Mouse (Mus musculus) 3134 (cell line): ENCODE results near the gene Smg6.
"Not testable (repeated sequence)": the region's sequence is repeated elsewhere in the genome, so short reads cannot be mapped to it uniquely, and the experiment has no call there.

Experiments used
- DNase-seq: peaks from one replicate; pipeline ENCODE4 v3.0.0-alpha.2; 2011; ENCODE audit warnings: low spot score; ENCODE audit not compliant: insufficient read length; ENCODE audit errors: extremely low read depth

Gene Smg6

DNA sequence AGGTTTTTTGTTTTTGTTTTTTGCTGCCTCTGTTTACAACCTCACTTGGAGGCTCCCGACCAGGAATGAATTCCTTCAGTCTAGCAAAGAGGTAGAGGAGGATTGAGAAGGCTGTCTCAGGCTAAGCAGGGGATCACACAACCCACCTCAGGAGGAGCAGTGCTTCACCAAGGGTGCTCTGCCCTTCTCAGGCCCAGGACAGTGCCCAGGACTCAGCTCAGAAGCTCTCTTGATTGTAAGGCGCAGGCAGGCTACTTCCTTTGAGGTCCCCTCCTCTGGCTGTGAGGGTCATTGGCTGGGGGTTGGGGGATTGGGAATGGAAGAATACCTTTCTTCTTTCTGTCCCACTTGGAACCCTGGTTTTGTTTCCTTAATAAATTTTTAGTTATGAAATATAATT lies 238.4 kb downstream of the Smg6 start:
- no peak for DNase-seq

- DNase-seq: no peak
Observed at GRCm38 (mm10) chr11:75164750-75165149, 239.1 kb downstream of the Smg6 start.

- DNase-seq: peak; percentile 47
Observed at GRCm38 (mm10) chr11:75165441-75166192, 240.0 kb downstream of the Smg6 start.

- DNase-seq: no peak
Observed at GRCm38 (mm10) chr11:75166193-75166842, 240.7 kb downstream of the Smg6 start.

- DNase-seq: no peak
Observed at GRCm38 (mm10) chr11:75166861-75167642, 241.4 kb downstream of the Smg6 start.

DNA sequence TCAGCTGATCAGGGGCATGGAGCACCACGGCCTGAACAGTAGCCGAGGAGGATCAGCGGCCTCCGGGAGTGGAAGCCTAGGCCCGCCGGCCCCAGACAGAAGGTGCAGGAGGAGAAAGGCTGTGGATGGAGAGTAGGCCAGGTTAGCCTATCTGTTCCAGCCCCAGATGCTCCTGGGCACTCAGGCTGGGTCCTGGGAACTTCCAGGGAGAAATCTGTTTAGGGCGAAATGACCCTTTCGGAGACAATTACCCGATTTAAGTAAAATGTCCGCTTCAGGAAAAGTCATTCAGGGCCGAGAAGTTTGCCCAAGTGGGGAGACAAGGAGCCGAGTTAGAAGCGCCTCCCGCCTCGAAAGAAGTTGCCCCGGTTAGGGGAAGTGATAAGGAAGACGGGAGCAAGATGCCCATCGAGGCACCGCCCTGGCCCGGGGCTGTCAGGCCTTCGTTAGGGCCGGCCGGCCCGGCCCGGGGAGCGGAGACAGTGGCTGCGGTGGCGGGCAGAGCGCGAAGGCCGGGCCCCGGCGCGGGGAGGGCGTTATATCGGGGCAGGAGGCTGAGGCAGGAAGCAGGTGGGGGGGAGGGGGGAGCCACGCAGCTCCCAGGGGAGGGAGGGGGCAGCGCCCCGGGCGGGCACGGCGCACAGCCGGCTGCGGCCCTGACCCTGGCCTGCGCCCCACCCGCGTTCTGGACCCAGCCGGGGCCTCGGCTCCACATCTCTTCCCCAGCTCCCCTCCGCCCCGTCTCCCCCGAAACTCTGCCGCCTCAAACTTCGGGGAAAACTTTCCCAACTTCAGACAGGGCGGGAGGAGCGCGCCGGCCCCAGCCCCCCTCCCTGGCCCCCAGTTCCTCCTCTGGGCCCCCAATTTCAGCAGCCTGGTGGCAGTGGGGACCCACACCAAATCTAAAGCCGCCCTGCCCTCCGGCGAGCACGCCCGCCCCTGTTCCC lies 242.3 kb downstream of the Smg6 start:
- DNase-seq: no peak

- DNase-seq: no peak
Observed at GRCm38 (mm10) chr11:75168590-75169361, 243.2 kb downstream of the Smg6 start.

DNA sequence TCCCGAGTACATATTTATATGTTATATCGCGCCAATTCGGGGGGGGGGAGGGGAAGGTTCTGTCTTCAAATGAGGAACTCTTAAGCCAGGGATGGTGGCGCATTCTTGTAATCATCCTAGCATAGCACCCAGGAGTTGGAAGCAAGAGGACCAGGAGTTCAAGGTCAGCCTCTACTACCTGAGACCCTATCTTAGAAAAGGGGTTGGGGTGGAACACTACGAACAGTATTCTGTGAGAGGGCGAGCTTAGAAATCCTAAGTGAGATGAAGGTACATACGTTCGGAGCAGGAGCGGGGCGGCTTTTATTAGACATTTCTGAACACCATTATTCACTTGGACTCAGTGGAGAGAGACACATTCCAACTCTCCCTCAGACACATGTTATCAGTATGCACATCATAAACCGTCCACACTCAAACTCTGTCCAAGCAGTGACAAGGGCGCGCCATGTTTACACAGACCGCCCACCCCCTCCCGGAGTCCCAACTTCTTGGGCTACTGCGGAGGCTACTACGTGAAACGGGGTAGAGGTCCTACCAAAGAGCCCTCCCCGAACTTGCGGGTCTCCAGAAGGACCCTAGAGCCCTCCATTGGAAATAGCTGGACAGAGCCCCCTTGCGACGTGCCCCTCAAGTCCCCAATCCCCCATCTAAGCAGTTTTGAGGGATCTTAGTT lies 243.9 kb downstream of the Smg6 start, which contains the start of gene Hic1:
Gene Hic1, minus strand, starts transcription at position 115 of the 676 bp plus-strand sequence.
- no peak for DNase-seq

DNA sequence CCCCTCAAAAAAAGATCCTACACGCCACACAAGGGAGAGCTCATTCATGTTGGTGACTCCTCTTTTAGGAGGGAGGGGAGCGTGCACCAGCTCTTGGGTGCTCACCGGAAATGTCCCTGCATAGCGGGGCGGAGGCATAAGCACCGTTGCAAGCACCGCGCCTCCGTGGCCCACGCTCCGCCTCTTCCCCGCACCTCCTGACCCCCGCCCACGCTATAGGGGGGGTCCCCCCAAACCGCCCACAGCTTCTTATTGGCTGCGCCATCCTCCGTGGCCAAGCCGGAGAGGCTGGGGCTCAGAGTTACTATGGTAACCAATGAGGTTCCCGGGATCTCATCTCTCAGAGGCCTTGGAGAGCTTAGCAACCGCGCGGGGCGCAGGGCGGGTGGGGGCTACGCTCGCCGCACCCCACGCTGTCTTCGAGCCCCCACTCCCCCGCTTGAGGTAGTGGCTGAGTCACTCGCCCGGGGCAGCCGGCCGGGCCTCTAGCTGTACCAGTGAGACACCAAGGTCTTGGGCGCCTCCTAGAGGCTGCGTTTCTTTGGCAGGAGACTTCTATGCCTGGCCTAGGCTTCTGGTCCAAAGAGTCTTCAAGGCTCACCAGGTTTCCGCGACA lies 244.6 kb downstream of the Smg6 start:
- DNase-seq: no peak

DNA sequence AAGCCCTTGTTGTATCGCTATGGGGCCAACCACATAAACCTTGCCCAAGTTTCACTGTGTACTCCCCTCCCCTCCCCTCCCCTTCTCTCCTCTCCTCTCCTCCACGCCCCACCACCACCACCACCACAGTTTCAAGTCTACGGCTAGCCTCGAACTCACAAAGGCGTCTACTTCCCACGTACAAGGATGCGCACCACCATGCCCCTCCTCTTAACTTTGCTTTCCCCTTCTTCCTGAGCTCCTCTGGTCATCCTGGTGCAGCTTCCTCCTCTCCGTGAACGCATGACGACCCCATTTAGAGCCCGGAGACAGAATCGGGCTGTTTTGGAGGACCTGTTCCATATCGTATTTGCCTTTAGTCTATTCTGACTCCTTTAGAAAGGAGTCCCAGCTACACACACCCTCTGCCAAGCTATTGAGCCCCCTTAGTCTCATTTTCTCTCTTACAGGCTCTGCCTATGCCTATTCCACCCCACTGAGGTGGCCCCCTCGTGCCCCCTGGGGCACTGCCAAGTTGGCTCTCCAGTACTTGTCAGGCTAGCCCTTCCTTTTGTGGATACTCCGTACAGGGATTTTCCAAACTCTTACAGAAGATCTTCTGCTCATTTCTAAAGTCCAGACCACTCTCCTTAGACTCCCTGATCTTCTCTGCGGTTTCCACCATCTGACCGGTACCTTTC lies 245.7 kb downstream of the Smg6 start:
- no peak for DNase-seq

- DNase-seq: no peak
Observed at GRCm38 (mm10) chr11:75172151-75173094, 246.8 kb downstream of the Smg6 start.

- DNase-seq: no peak
Observed at GRCm38 (mm10) chr11:75173095-75173798, 247.6 kb downstream of the Smg6 start.

DNA sequence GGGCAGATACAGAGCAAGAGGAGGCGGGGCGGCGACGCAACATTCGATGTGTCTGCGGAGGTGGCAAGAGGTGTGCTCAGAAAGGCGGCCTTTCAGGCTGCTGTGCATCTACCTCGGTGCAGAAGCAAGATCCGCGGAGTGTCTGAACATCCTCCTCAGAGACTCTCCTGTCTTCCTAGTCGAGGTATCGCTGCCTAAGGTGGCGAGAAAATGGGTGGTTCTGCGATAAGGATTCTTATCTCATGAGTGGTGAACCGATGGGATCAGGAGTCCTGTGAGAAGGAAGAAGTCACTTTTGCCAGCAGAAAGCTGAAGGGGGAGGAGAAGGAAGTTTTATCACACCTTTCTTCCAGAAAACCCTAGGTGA lies 248.2 kb downstream of the Smg6 start:
- no peak for DNase-seq

GRCm38 (mm10) chr11:75174574-75174973 lies 249.0 kb downstream of the Smg6 start:
- not testable (repeated sequence) for DNase-seq

- DNase-seq: no peak
Observed at GRCm38 (mm10) chr11:75178011-75178410, 252.4 kb downstream of the Smg6 start.

- DNase-seq: peak; percentile 93
Observed at GRCm38 (mm10) chr11:75178672-75179208, 253.1 kb downstream of the Smg6 start, which contains the start of gene Ovca2. TSS of gene Ovca2 (minus strand) at chr11:75178835.
